Mouse (Mus musculus) heart, embryonic 16.5 days (tissue): ENCODE measurements at regions not wholly inside any gene's neighbourhood (a gene's known extent, or its start where the extent isn't known, plus 50 kb on each side); places are given as distances from the start of the nearest gene placed in this dataset.
A peak's percentile ranks its signal among the peaks of the same experiment; 100 is the strongest.

Experiments used
- ATAC-seq: fragments of 200-750 bp; cut with Nextera tagmentation; replicated peaks from 2 replicates; pipeline ENCODE4 v1.8.0; 2017; ENCODE audit warnings: moderate number of reproducible peaks; ENCODE audit not compliant: insufficient read depth, low FRiP score; ENCODE audit errors: extremely low read depth
- H3K27ac ChIP-seq: fragments of 300-500 bp; sonication (generic); 2 replicates; pipeline ENCODE4 v1.5.1; 2014; ENCODE audit warnings: mild to moderate bottlenecking, low read length, control low read depth, moderate library complexity
- H3K27me3 ChIP-seq: fragments of 300-500 bp; sonication (generic); 2 replicates; pipeline ENCODE4 v1.6.1; 2014; ENCODE audit warnings: low read length, mixed read lengths; ENCODE audit not compliant: control insufficient read depth, insufficient read depth
- H3K36me3 ChIP-seq: fragments of 300-500 bp; sonication (generic); 2 replicates; pipeline ENCODE4 v1.6.1; 2014; ENCODE audit not compliant: control insufficient read depth, insufficient read depth
- H3K4me1 ChIP-seq: fragments of 300-500 bp; sonication (generic); 2 replicates; pipeline ENCODE4 v1.6.1; 2014; ENCODE audit warnings: low read length, mixed read lengths; ENCODE audit not compliant: control insufficient read depth, insufficient read depth
- H3K4me2 ChIP-seq: fragments of 300-500 bp; sonication (generic); 2 replicates; pipeline ENCODE4 v1.6.1; 2014; ENCODE audit warnings: low read depth, mild to moderate bottlenecking, control low read depth, low read length
- H3K4me3 ChIP-seq: fragments of 300-500 bp; sonication (generic); 2 replicates; pipeline ENCODE4 v1.5.1; 2014; ENCODE audit warnings: mild to moderate bottlenecking, control low read depth, low read length
- H3K9ac ChIP-seq: fragments of 300-500 bp; sonication (generic); 2 replicates; pipeline ENCODE4 v1.6.1; 2014; ENCODE audit warnings: low read length, control low read depth
- H3K9me3 ChIP-seq: fragments of 300-500 bp; sonication (generic); replicated peaks from 2 replicates; pipeline ENCODE4 v1.6.1; 2016; ENCODE audit warnings: low read length; ENCODE audit not compliant: control insufficient read depth
- WGBS: fragments of 180-500 bp; shearing (Covaris S2); extraction: QIAGEN DNeasy Blood & Tissue Kit; methylation state at CpG from one replicate; pipeline ENCODE4 v1.1.7; 2014; 5-methylcytosine and 5-hydroxymethylcytosine counted together

DNA sequence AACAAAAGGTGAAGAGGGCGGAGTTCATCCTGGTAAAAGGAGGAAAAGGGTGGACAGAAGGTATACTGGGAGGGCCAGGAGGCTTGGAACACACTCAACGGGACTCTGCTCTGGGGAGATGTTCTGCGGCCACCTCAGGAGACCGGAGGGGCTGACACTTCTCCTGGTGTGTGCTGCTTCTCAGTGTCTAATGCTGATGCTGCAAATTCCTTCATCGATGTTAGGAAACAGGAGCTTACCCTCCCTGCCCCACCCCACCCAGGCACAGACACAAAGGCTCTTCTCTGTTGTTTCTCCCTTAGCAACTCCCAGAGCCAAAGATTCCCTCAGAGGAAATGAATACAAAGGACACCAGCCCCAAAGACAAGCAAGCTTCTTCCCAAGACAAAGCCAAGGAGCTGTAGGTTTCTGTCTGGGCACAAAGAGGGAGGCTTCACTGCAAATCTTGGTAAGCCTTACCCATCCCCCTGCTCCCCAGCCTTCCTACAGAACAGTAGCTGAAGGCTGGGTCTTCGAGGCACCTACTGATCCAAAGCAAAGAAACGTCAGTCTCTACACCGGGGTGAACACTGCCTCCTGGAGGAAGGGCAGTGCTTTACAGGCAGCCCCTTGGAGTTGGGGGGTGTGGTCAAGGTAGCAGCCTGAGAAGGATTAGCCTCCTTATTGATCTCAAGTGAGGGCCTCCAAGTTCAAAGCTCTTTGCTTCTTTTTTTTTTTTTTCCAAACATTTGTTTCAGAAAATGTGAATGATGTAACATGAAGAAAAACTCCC is 128.2 kb downstream of the Hs3st3b1 start:
- WGBS = 70% methylated on average over 8 of the region's 8 CpGs
- Histone ChIP-seq H3K36me3 (no peaks in the 10 kb centered on the region), H3K27ac (no peak overlapping the region), H3K27me3 (no peaks in the 10 kb centered on the region), H3K9ac (no peak overlapping the region), H3K4me2 (no peak overlapping the region), H3K9me3 (no peaks in the 10 kb centered on the region), H3K4me3 (no peak overlapping the region), H3K4me1 (peaks cover 12% of the 10 kb centered on the region)
- ATAC-seq = no peak

DNA sequence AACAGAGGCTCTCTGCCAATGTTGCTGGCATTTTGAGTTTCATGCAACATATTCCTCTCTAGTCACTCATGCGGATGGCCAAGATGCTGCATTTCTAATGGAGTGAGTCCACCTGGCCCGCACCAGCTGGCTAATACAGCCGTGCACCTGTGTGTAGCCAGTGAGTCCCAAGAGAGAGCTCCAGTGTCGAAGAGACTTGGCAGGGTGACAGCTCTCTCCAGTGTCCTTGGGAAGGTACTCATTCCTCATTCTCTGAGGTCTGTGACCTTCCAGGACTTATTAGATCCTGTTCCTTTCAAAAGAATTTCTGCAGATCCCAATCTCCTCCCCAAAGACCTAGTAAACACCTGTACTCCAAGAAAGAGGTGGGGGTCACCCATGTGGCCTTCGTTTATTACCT is 109.9 kb downstream of the Hs3st3b1 start:
- H3K27me3 ChIP-seq = no peaks in the 10 kb centered on the region
- no peaks in the 10 kb centered on the region for H3K36me3 ChIP-seq
- H3K9me3 ChIP-seq = no peaks in the 10 kb centered on the region
- WGBS = 64% methylated on average over 5 of the region's 5 CpGs
- H3K4me1 ChIP-seq = no peaks in the 10 kb centered on the region
- H3K4me3 ChIP-seq = no peak overlapping the region
- ATAC-seq = no peak
- no peak overlapping the region for H3K9ac ChIP-seq
- H3K27ac ChIP-seq = no peak overlapping the region
- H3K4me2 ChIP-seq = no peak overlapping the region

DNA sequence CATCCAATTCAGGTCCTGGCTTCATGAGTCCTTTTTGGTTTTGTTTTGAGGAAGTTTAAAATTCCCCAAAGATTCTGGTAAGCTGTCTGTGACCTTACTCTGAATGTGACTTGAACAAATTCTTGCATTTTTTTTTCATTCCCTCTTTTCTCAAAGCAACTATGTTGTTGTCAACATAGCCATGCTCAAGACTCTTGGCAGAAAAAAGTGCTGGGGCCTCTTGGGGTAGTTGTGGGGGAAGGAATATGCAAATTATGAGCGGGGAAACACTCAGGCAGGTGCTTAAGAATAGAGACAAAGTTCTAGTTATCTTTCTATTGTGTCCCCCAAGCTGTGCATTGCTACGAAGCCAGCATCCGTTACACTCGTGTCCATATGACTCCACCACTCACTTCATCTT is 99.2 kb downstream of the Hs3st3b1 start:
- Histone ChIP-seq H3K27ac (no peak overlapping the region), H3K9ac (no peak overlapping the region), H3K4me3 (no peak overlapping the region), H3K4me2 (no peak overlapping the region), H3K27me3 (no peaks in the 10 kb centered on the region), H3K4me1 (peaks cover 5% of the 10 kb centered on the region), H3K36me3 (no peaks in the 10 kb centered on the region), H3K9me3 (peaks cover 5% of the 10 kb centered on the region; the same call in 1 of the 2 replicates)
- WGBS = 70% methylated on average over 4 of the region's 4 CpGs
- no peak for ATAC-seq

DNA sequence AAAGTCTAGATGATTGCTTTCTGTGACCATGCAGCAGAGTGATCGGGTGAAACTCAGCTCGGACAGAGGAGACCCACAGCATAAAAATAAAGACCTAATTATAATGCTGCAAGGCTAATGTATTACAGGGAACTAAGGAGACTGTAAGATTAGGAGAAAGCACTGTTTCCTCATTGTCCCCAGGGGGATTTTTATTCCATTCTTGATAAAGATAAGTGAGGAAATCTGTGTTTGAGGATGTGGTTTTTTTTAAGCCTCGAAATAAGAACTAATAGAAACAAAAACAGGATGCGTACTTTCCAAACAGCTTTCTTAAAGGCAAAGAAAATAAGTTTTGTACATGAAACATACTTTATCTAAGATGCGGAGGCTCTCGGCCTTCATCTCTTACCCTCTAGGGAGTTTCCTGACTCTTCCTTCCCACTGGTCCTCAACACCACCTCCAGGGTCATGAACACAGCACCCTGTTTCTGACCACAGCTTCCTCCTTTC is 94.8 kb downstream of the Hs3st3b1 start:
- Histone ChIP-seq H3K27me3 (no peaks in the 10 kb centered on the region), H3K4me1 (peaks cover 21% of the 10 kb centered on the region), H3K36me3 (no peaks in the 10 kb centered on the region), H3K27ac (no peak overlapping the region), H3K9ac (no peak overlapping the region), H3K4me2 (no peak overlapping the region), H3K4me3 (no peak overlapping the region), H3K9me3 (peaks cover 5% of the 10 kb centered on the region; the same call in 1 of the 2 replicates)
- no peak for ATAC-seq
- 65% methylated on average over 6 of the region's 6 CpGs for WGBS

DNA sequence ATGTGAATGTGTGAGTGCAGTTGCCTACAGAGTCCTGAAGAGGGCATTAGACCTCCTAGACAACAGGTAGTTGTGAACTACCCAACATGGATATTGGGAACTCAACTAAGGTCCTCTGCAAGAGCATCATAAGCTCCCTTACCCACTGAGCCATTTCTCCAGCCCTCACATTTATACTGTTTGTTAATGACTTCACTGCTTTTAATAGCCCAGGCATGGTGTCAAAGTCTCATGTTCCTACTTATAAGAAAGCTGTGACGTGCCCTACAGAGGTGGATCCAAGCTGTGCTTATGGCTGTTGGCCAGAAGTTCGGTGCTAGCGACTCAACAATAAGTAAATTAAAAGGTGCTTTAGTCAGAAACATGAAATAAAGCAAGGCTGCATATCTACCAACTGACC is 88.6 kb downstream of the Hs3st3b1 start:
- Histone ChIP-seq H3K4me2 (peak overlapping the region; percentile 50), H3K27me3 (no peaks in the 10 kb centered on the region), H3K4me1 (peaks cover 31% of the 10 kb centered on the region), H3K36me3 (no peaks in the 10 kb centered on the region), H3K27ac (peak overlapping the region; percentile 90), H3K9ac (peak overlapping the region; percentile 44), H3K9me3 (no peaks in the 10 kb centered on the region), H3K4me3 (no peak overlapping the region)
- WGBS = 59% methylated on average over 3 of the region's 3 CpGs
- ATAC-seq = no peak; the same call in 1 of the 2 replicates

DNA sequence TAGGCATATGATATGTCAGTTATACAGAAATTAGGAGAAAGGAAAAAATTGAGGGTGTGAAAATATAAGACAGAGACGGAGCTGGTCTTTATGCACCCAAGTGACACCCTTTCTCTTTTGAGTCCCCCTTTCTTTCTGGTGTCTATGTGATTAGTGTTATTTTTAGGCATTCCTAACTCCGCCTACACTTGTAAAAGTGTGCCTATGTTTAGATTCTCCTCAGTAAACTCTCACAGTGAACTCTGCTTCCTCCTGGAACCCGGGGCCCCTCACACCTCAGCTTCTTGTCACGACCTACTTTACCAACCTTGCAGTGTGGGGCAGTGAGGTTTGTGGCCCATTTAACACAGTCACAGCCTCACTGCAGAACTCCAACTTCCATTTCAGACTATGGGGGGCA is 88.0 kb downstream of the Hs3st3b1 start:
- Histone ChIP-seq H3K36me3 (no peaks in the 10 kb centered on the region), H3K4me3 (no peak overlapping the region), H3K27me3 (no peaks in the 10 kb centered on the region), H3K4me2 (peak overlapping the region; percentile 50), H3K27ac (peak overlapping the region; percentile 90), H3K9me3 (no peaks in the 10 kb centered on the region), H3K4me1 (peaks cover 30% of the 10 kb centered on the region), H3K9ac (peak overlapping the region; percentile 44)
- WGBS = 26% methylated on average over 4 of the region's 4 CpGs
- peak; percentile 68; the same call in 1 of the 2 replicates for ATAC-seq

DNA sequence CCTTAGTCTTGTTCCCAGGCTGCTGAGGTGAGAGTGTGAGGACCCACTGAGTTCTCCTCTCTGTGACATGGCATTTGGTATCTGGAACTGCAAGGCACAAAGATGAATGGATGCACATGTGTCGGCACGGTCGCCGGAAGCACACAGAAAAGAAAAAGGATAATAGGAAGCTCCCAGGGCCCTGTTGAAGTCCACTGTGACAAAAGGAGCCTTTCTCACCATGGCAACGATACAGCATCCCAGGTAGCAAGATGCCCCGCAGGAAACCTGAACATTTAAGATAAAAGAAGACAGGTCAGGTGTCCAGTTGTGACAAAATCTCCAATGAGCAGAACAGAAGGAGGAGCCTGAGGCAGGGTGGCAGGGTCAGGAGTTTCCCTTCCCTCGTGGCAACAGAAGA is 87.5 kb downstream of the Hs3st3b1 start:
- no peak for ATAC-seq
- WGBS = 46% methylated on average over 7 of the region's 7 CpGs
- no peaks in the 10 kb centered on the region for H3K36me3 ChIP-seq
- no peaks in the 10 kb centered on the region for H3K9me3 ChIP-seq
- H3K4me1 ChIP-seq = peaks cover 30% of the 10 kb centered on the region
- H3K27me3 ChIP-seq = no peaks in the 10 kb centered on the region
- no peak overlapping the region for H3K9ac ChIP-seq
- peak overlapping the region; percentile 90 for H3K27ac ChIP-seq
- peak overlapping the region; percentile 50; the same call in 1 of the 2 replicates for H3K4me2 ChIP-seq
- H3K4me3 ChIP-seq = no peak overlapping the region
